Mouse (Mus musculus) urinary bladder, postnatal 36 days (tissue): ENCODE measurements around the gene Psmd3.

Experiments used
- DNase-seq, 2 experiments: peaks; one replicate each; pipeline ENCODE4 v3.0.0; 2022; ENCODE audit warnings: low spot score in 2 of 2, mixed read lengths in 1 of 2

The Psmd3 gene

DNA sequence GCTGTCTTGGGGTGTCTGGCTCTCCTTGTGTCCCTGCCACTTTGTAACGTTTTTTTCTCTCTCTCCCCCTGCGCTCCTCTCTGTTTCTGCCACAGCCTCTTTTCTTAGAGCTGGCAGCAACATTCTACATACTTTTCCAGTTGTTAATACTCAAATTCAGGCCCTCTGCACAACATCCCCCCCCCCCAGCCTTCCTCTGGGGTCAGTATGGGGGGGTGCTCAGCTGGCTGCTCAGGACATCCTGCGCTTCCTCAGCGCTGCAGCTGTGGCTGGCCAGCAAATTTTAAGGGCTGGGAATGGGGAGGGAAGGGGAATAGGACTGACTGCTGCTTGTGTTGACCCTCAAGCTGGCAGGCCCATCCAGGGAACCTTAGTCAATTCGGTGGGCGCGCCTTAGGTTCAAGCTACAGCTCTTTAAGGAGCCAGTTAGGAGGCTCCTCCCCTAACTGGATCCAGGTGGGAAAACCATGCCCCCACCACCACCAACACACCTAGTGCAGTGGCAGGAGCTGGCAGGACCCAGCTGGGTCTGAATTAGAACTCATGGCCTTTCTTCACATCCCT is 62.2 kb downstream of the Psmd3 start:
- DNase-seq: no peak
